Mouse (Mus musculus) lung, postnatal 4 days (tissue): ENCODE data around the gene Sumo3.

Source experiments
- DNase-seq, 2 experiments: peaks; one replicate each; pipeline ENCODE4 v3.0.0; 2021

The Sumo3 gene

DNA sequence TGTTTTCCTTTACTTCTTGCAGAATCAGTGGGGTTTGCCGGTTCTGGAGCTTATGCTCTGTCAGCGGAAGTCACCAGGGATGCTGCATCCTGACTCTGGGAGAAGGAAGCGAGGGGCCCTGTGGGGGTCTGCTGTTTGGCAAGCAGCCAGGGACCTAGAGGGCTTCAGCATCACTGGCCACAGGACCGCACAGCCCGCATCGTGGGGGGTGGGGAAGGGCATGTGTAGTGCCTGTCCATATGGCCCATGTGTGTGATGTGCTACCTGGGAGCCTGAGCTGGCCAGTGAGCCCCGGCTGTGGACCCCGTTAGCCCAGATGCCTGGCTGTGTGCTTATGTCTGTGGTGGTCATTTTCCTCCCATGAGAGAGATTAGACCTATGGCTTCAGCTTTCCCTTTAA, 16.1 kb upstream of the Sumo3 start:
- no peak for DNase-seq

DNA sequence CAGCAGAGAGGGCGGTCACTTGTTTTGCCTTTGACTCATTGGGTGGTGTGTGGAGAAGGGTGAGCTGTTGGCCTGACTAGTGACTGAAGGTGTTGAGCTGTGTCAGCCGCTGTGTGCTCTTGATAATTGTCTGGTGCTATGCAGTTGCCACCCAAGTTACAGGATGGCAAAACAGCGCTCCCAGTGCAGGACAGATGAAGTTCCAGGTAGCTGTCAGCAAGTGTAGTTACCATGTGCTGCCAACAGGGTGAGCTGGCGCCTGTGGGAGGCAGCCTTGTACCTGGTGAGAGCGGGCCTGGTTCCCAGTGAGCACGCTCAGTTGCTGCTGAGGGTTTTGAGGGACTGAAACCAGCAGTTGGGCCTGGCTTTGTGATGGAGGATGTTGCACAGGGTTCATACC, 15.1 kb upstream of the Sumo3 start:
- DNase-seq = peak; percentile 58 to 73

DNA sequence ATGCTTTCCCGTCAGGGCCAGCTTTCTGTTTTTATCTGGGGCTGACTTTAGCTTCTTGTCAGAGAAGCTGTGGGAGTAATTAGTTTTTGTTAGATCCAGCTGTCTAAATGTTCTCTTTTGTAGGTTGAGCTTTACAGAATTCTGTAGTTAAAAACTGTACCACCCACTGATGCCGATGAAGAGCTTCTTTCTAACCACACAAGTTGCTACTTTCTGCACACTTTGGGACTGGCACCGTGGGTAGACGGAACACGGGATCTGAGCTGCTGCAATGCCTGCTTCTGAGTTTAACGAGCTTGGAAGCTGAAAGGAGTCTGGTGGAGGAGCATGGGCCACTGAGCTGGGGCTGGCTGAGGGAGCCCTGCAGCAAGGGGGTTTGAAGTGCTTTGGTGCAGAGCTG, 14.4 kb upstream of the Sumo3 start:
- no peak for DNase-seq

DNA sequence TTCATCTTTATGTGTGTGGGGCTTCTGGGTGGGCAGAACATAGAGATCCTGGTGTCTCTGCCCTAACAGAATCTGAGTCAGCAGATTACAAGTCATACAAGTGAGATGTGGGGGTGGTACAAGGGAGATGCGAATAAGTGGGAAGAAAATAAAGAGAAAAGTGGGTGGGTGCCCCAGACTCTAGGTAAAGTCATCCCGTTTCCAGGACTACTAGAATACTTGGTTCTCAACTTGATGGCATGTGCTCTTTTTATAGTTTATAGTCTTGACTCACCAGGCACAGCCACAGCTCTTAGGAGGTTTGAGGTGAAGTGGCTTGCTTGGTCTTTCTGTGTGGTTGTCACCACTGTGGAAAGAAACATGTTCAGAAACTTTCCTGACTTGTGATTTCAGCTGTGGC, 9.8 kb upstream of the Sumo3 start:
- DNase-seq = no peak

DNA sequence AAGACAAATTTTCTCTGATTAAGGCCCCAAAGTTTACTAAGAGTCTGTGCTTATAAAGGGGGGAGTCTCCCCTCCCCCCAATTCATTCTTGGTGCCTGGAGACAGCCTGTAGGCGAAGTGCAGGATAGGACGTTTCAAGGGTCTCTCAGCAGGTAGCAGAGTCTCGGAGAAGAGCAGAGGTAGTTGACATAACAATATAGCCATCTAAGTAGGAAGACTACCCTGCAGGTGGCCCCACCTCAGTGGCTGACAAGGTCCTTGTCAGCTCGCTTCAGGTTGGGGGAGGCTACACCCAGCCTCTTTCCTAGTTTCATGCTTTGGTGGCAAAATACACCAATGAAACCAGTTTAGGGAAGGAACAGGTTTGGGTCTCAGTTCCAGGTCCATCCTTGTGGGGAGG, 2.9 kb upstream of the Sumo3 start:
- DNase-seq = no peak

DNA sequence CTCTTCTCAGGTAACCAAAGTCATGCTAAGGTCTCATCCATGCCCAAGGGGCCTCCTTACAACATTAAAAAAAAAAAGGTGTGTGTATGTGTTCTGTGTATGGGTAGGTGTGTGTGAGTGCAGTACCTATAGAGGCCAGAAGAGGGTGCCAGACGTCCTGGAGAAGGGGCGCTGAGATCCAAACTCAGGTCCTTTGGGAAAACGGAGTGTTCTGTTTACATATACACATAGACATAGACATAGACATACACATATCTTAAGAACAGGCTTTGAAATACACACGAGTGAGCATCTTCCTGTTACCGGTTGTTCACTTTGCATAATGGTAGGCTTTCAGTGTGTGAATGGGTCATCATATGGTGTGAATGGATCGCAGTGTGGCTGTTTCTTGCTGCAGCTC, 1.8 kb upstream of the Sumo3 start:
- no peak for DNase-seq

DNA sequence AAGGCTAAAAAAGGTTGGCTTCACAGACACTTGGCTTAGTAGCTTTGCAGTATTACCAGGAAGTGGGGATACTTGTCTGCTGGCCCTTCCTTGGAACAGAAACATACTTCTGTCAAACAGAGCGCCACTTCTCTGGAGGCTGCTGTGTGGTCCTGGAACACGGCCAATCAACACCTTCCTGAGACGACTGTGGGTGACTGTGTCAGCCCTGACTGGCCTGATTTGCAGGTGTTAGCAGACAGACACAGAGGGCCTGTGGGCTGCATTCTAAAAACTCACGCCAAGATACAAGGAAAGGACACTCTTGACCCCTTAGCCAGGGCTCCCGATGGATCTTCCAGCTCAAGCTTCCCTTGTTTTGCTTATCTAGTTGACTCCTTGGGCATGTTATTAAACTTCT, 939 bp upstream of the Sumo3 start:
- peak; percentile 45 to 61 for DNase-seq

DNA sequence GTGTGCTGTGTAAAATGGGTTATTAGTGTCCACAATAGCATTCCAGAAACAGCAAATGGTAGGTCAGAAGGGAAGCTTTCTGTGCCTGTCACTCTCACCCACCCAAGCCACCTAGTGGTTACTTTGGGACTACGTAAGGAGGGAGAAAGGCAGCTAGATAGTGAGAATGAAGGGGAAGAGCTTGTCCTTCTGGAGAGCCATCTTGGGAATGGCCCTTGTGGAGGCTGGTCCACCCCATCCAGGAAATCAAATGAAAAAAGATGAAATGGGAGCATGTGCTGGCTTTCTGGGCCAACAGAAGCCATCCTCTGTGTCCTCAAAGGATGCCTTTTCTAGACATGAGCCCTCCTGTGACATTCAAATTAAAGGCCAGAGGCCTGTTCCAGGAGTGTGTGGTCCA, 529 bp upstream of the Sumo3 start:
- DNase-seq = peak in 1 of 2 experiments; percentile 49

DNA sequence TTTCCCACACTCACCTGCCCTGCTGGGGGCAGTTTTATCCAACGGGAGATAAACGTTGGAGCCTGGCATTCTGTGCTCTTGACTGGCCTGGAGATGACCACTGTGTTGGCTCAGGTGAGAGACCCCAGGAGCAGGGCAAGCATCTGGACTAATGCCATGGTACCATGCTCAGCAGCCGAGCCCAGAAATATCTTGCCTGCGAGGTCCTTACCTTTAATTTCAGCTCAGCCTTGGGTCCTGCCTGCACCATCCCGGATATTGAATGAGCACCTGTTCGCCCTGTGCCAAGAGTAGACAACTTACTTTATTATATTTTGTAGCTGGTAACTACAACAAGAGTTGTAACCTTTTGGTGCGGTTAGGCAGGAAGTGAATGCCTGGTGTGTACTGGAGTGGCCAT, 958 bp downstream of the Sumo3 start:
- no peak for DNase-seq

DNA sequence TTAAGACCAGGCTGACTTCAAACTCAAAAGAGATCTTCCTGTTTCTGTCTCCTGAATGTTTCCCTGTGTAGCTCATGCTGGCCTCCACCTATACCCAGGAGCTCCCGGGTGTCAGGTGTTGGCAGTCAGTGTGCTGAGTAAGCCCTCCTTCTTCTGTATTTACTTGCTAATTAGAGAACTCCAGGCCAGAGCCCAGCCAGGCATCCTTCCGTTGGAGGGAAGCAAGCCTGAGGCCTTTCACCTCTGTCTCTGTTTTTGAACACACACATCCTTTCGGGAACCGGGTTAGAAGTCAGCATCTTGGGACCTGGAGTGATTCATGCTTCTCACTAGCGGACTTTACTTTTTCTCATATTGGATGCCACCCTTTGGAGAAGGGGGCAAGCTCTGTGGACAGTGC, 1.5 kb downstream of the Sumo3 start:
- no peak for DNase-seq

DNA sequence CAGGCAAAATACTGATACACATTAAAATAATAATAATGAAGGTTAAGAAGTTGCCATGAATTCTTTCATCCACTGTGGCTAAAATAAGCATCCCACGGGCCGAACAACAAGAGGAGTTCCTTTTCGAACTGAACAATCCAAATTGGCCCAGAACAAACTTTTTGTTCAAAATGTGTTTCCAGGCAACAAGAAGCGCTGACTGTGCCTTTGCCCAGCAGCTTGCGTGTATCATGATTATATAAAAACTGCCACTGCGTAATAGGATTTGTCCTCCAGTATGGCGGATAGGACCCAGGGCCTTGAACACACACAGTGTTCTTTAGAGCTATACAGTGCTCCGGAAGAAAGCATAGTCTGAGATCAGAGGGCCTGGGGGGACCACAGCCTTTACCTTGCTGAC, 2.7 kb downstream of the Sumo3 start:
- DNase-seq = no peak

DNA sequence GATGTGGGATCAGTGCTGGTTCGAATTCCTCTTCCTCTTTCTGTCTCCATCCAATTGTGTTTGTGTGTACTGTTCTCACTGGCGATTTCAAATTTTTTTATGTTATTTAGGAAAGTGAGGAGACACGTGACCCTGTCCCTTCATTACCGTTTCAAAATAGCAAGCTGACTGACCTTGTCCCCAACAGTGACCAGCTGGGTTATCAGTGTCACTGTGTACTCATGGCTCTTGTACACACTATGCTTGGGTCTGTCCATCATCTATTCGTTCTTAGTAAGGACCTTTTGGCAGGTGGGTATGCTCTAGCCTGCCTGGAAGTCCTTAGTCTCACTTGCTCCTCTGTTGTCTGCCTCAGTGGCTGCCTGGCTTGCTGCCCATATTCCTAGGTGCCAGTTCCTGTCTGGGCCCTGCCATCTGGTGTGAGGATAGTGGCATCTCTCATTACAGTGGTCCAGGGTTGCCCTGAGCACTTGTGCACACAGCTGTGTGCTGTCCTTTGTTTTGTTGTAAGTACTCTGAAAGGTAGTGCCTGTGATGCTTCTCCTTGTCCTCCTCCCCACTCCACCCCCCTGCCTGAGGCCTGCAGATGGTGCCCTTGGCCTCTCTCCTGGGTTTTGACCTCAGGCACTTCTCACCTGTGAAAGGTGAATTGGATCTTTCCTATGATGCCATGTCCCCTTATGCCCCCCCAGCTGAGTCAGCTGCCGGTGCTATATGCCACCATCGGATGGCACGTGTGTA, 4.5 kb downstream of the Sumo3 start:
- no peak for DNase-seq

DNA sequence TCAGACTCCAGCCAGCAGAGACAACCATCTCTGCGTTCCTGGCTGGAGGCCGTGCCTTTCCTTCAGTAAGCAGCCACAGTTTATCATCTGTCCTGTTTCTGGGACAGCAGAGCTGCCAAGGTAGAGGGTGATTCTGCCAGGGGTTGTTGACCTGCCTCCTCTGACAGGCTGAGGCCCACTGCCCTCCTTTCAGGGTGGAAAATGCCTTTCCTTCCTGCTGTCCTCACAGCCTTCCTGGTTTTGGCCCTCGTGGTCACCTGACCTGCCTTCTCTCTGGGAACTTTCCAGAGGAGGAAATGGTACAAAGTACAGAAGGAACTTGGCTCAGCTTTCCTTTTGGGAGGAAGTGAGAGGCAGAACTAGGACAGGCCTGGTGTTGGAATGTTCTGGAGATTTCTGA, 7.5 kb downstream of the Sumo3 start:
- peak; percentile 51 to 73 for DNase-seq

DNA sequence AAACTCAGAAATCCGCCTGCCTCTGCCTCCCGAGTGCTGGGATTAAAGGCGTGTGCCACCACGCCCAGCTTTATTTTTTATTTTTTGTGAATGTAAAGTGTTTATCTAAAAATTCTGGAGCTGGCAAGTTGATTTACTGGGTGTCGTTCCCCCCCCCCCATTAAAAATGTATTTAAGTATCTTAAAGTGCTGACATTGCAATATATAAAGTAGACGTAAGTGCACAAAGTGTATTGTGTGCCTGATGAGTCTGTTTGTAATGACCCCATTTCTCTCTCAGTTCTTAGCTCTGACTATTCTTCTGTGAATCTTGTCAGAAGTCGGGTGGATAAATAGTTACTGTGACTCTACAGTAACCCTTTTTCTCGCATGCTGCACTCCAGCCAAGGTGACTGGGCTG, 9.8 kb downstream of the Sumo3 start:
- no peak for DNase-seq

DNA sequence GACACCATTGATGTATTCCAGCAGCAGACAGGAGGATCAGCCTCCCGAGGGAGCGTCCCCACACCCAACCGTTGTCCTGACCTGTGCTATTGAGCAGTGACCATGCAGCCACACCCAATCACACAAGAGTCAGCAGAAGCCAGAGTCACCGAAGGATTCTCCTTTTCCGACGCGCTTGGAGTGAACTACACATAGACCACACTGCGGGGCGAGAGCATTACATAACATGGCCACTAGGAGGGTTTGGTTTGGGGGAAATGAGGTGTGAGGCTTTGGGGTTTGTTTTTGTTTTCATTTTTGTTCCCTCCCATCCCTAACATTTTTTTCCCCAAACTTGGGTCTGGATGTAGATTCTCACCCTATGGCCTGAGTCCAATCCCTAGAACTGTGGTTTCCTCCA, 10.3 kb downstream of the Sumo3 start:
- DNase-seq = no peak

DNA sequence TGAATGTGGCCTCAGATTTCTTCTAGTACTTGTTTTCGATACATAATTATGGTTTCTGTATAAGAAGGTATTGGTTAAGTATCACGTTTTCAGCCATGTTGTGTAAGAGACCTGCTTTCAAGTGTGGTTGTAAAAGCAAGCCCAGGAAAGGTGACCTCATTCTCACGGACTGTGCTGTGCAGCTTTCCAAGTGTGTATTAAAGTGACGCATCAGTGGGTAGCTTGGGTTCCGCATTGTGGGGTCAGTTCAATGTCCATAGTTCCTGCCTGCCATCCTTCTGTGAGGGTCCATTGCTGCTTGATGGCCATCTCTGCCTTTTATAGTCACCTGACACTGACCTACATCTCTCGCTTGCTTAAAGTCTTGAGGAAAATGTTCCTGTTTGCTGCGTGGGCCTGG, 11.0 kb downstream of the Sumo3 start:
- no peak for DNase-seq

DNA sequence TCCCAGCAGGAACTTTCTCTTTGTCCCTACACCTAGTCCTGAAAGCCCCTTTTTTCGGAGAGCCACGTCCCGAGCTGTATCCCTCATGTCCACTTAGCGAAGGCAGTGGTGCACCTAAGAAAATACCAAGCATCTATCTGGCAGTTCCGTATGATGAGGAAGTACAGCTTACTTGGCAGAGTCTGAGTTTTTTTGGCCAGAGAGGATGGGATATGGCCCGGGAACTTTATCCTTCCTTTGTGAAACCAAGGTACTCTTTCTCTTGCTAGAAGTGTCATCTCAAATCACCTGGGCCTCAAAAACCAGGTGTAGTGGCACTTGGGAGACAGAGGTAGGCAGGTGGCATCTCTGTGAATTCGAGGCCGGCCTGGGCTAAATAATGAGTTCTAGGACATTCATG, 15.6 kb downstream of the Sumo3 start:
- peak in 1 of 2 experiments; percentile 20 for DNase-seq

DNA sequence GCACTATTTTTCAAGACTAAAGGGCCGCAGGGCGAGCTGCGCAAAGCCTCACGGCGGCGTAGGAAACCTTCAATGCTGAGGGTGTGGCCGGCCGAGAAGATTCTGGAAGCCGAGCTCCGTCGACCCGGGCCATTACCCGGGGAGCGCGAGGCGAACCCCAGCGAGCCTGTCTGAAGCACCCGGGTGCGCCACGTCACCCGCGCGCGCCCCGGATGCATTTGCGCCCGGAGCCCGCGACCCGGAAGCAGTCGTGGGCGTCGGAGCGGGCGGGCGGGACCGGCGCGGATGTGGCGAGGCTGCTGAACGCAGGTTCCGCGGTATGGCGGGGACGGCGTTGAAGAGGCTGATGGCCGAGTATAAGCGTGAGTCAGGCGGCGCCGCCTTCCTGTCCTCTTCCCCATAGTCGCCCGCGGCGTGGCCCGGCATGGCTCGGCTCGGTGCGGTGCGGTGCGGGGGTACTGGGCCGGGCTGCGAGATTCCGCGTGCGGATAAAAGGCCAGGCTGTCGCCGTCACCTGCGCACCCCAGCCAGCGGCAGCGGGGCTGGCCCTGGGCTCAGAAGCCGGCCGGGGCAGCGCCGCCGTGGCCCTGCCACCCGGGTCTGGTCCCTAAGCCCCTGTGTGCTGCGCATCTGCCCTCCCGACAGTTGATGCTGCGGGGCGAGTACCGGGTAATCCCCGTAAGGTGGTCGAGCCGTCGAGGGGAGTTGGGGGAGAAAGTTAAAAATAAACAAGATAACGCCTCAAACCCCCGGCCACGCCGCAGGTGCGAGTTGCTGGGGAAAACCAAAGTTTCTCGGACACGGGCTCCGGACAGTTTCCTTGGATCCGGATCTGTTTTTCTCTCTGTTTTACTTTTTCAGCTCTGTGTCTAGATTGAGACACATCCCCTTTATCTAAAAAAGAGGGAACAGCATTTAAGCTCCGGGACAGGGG, 16.4 kb downstream of the Sumo3 start, which contains the start of gene Ube2g2:
Ube2g2 (plus strand) TSS at position 221 of the 934 bp plus-strand sequence.
- DNase-seq = peak; percentile 96 to 97

DNA sequence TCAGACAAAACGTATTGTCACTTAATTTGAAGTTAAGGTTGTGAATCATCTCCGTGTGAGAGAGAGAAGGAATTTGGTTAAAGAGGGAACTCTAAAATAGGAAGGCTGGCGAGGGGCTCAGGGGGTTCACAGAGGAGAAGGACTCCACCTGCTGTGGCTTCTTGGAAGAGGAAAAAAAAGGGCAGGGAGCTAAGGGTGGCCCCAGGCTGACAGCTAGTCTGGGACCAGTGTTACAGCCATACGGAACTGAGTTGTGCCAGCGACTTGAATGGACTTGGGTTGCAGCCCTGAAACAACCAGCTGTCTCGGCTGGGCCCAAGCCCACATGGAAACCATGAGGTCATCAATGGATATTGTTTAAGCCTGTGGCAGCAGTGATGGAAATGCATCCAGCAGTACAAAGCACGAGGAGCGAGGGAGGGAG, 17.2 kb downstream of the Sumo3 start:
- DNase-seq = peak; percentile 63 to 84

DNA sequence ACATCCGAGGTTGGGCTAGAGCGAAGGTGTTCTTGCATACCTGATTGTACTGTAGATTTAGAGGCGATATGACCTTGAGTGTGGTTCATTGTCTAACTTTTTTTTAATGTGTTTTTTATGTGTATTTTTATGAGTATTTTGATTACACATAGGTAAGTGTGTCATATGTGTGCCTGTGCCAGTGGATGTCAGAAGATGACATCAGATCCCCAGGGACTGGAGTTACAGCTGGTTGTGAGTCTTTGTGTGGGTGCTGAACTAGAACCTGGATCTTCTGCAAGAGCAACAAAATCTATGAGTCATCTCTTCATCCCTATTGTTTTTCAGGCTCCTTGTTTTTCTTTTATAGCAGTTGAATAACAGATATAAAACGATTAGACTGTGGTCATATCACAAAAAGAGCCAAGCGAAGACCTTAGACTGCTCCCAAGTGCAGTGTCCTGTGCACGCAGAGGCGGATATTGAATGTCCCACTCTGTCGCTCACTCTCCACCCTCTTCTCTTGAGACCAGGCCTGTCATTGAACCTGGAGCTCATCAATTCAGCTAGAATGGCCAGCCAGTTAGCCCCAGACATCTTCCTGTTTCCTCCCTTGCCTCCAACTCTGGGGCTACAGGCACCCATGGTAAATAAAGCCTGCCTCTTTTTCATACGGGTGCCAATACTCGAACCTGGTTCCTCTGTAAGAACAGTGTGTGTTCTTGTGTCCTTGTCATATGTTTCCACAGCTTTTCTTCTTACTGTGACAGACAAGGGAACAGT, 17.9 kb downstream of the Sumo3 start:
- DNase-seq = no peak

DNA sequence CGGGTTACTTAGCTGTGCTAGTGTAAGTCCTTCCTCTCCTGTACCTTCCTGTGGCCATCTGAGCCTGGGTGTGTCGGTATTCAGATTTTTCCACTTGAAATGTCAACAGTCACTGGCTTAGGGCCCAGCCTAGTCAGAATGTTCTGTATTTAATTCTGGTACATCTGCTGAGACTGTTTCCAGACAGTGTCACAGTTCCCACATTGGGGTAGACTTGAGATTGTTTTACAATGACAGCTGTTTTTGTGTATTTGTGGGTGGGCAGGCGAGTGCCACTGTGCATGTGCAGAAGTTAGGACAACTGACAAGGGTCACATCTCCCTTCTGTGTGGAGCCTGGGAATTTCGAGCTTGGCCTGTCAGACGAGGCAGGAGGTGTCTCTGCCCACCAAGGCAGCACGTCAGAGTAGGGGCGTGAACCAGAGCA, 18.7 kb downstream of the Sumo3 start:
- peak; percentile 46 to 55 for DNase-seq

DNA sequence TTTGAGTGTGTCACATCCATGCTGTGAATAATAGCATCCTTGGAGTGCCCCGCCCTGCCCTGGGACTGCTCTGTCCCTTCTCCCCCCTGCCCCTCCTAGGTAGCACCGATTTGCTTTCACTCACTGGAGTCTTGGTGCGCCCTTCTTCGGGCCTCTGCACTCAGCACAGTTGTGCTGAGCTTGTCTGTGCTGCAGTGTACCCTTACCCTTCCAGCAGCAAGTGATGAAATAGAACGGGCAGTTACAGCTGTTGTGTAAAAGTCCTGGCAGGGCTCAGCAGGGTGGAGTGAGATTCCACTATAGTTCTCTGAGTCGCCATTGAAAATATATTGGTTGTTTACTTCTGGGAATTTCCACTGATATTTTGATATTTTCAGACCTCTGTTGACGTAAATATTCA, 20.1 kb downstream of the Sumo3 start:
- DNase-seq = no peak

DNA sequence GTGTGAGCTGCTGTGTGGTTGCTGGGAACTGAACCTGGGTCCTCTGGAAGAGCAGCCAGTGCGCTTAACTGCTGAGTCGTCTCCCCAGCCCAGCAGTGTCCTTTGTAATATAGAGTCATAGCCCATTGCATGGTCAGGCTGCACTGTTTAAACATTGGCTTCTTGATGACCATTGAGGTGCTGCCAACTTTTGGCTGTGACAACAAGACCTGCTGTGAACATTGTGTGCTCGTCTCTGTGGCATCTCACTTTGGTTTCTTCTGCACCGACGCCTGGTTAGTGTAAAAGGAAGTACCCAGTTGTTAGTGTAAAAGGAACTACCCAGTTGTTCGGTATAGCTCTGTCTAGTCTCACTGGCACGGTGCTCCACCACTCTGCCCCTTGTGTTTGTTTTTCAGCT, 20.7 kb downstream of the Sumo3 start:
- DNase-seq = no peak
